Mouse (Mus musculus) large intestine, adult 2 months (tissue): Measurements from ENCODE around the gene Zfp428. TPM values are rescaled to one million over a fixed set of nuclear protein-coding genes. Genes with fewer than 3 reads are reported as not detected.
"Not testable (repeated sequence)": the region's sequence is repeated elsewhere in the genome, so short reads cannot be mapped to it uniquely, and the experiment has no call there.

ENCODE experiments used
- DNase-seq: peaks from one replicate; pipeline ENCODE4 v3.0.0-alpha.2; 2012; ENCODE audit warnings: low read depth, low spot score
- WGBS: fragments of 180-500 bp; shearing (Covaris S2); methylation state at CpG from one replicate; pipeline ENCODE4 v1.1.7; 2018; 5-methylcytosine and 5-hydroxymethylcytosine counted together
- polyA plus RNA-seq: library from polyadenylated mRNA; depleted of rRNA; stranded (reverse); fragments of >200 nt; gene quantifications from 2 replicates; pipeline ENCODE4 v1.2.3, GENCODE M21; 2012

The Zfp428 gene
- polyA plus RNA-seq, 1 experiment, result 7.4 TPM

DNA sequence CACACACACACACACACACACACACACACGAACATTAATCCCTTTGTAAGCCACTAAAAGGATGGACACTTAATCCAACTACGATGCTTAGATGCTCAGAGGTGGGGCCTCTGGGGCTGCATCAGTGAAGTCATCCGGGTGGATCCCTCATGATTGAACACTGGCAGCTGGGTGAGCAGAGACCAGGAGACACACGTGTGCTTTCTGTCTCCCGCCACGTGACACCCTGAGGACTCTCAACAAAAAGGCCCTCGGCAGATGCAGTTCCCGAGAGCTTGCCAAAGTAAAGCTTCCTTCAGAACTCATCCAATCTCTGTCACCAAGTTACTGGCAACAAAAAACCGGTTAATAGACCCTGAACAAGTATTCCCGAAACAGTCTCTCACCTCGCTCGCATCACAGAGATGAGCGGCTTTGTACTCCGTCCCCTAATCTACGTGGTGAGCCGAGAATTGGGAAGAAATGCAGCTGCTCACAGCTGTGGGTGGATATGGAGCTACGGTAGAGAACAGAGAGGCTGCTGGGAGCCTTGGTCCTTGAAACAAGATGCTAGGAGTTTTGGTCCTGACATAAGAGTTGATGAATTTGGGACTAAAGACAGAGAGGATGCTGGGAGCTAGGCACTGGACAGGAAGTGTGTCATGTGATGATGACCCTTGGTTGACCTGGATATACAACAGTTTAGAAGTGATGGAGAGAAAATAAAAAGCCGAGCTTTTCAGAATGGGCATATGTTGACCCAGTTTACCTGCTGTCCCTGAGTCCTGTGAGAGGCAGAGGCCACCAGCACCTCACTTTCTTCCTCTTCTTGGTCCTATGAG, 26.5 kb upstream of the Zfp428 start:
- no peak for DNase-seq
- 47% methylated on average over 18 of the region's 18 CpGs for WGBS

DNA sequence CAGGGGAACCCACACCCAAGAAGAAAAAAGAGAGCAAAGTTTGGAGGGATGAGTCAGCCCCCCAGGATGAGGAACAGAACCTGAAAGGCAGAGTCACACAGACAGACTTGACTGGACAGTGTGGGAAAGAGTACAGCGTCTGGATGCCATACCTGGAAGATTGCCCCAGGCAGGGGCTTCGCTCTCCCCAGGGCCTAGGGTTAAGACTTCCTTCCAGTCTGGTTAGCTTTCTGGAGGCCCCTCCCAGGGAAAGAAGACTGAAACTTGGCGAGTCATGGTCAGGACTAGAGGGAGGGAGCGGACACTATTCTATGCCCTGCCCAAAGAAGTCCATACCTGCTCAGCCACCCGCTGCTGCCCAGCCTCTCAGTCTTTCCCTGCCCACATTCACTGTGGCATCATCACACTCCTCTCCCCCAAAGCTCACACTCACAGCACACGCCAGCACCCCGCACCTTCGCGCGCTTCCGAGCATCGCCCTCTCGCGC, 25.8 kb upstream of the Zfp428 start:
- 13% methylated on average over 14 of the region's 14 CpGs for WGBS
- DNase-seq, result no peak

DNA sequence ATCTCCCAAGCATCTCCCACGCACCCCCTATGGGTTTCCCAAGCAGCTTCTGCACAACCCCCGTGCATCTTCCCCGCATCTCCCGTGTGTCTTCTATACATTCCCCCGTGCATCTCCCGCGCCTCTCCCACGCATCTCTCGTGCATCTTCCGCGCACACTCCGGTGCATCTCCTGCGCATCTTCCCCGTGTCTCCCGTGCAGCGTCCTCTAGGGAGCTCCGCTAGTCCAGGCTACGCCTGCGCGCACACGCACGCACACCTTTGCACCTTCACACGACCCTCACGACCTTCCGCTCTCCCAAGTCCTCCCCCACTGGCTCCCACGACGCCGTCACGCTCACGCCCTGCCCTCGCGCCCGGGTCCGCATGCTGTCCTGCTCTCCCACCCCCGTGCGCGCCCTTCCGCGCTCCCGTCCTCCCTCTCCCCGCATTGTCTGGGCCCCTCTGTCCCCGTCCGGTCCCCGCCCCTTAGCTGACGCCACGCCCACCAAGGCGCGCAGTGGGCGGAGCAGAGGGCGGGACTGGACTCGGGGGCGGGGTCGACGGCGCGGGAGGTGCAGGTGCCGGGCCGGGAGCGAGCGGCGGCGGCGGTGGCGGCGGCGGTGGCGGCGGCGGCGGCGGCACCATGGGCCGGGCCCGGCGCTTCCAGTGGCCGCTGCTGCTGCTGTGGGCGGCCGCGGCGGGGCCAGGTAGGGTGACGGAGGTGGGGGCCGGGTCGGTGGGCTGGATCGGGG, 25.2 kb upstream of the Zfp428 start, which contains the start of gene Cadm4:
Cadm4 (plus strand) TSS at position 550 of the 734 bp plus-strand sequence.
- 1% methylated on average over 71 of the region's 83 CpGs for WGBS
- no peak for DNase-seq

DNA sequence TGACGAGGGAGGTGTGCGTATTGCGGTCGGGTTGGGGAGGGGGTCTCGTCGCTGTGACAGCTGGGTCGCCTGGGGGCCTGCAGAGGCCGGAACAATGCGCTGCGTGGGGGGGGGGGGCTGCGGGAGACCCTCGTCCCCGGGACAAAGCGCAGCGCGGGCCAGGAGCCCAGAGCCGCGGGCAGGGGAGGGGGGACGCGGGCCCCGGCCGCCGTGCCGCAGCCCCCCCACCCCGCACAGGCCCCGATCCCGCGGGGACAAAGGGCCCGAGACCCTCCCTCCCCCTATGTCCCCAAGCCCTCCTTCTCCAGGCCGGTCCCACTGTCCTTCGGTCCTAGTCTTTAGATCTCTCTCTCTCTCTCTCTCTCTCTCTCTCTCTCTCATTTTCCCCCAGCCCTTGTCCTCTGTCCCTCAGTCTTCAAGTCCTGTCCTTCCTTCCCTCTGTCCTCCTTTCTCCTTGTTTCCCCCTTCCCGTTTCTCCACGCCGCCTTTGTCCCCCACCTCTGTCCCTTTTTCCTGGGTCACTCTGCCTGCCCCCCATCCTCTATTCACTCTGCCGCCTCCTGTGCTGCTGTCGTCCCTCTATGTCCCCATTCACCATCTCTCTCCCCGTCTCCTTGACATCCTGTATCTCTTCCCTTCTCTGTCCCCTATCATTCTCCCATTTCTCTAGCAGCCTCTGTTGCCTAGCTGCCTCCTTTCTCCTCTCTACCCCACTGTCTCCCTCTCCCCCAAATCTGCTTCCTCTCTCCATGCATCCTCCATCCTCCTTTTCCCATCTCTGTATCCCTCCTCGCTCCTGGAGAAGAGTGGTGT, 24.4 kb upstream of the Zfp428 start:
- WGBS, result 5% methylated on average over 24 of the region's 38 CpGs
- no peak for DNase-seq

GRCm38 (mm10) chr7:24483291-24483690, 23.5 kb upstream of the Zfp428 start:
- WGBS, result 41% methylated on average over 6 of the region's 6 CpGs
- DNase-seq, result not testable (repeated sequence)

GRCm38 (mm10) chr7:24485481-24485880, 21.3 kb upstream of the Zfp428 start:
- WGBS, result 79% methylated on average over 9 of the region's 9 CpGs
- DNase-seq, result no peak

GRCm38 (mm10) chr7:24486654-24487130, 20.1 kb upstream of the Zfp428 start:
- WGBS, result 53% methylated on average over 9 of the region's 9 CpGs

DNA sequence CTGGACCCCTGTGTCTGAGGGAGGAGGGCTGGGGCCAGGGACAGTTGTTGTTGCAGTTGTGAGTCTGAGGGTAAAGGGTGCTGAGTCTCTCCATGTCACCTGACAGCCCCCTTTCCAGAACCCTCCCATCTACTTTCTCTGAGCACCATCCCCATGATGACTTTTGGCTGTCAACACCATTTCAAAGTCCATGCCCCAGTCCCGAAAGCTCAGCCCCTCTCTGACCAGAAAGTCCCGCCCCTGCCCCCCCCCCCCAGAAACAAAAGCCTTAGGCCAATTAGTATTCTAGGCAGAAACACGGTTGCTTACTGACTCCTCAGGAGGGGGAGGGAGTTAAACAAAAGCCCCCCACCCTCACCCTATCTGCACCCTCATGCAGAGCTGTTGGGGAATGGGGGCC, 19.4 kb upstream of the Zfp428 start:
- 29% methylated on average over 3 of the region's 3 CpGs for WGBS
- DNase-seq, result no peak

More at GRCm38 (mm10) chr7:24486654-24487130, 20.1 kb upstream of the Zfp428 start:
- DNase-seq, result no peak

DNA sequence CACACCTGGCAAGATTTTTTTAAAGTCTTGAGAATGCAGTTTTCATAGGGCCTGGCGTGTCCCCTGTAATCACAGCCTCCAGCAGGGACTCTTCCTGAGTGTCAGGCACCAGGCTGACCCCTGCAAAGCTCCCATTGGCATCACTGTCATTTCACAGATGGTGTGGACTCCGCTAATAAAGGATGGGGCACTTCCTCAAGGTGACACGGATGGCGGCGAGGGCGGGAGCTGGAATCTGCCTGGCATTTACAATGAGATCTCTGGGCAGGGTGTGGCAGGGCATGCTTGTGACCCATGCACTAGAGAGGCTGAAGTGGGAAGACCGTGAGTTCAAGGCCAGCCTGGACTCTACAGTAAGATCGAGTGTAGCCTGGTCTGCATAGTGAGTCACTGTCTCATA, 18.5 kb upstream of the Zfp428 start:
- no peak for DNase-seq
- 60% methylated on average over 8 of the region's 8 CpGs for WGBS

DNA sequence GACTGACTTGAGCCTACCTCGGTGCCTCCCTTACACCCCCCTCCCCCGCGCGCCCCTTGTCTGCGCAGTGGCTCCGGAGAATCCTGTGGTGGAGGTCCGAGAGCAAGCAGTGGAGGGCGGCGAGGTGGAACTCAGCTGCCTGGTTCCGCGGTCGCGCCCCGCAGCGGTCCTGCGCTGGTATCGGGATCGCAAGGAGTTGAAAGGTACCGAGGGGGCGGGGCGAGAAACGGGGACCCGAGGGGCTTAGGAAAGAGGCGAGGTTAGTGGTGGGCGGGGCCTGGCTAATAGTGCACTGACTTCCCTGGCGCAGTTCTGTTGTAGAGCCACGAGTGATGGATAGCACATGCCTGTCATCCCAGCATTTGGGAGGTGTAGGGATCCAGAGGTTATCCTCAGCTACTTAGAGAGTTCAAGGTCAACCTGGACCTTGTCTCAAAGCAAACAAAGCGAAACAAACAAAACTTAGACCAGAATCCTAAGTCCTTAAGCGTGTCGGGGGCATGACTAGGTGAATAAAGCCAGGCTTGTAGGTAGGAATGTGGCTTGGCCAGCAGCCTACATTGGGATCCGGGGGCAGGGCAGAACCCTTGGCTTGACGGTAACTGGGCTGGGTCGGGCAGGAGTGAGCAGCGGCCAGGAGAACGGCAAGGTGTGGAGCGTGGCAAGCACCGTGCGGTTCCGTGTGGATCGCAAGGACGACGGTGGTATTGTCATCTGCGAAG, 6.8 kb upstream of the Zfp428 start:
- DNase-seq, result no peak
- 10% methylated on average over 42 of the region's 43 CpGs for WGBS

DNA sequence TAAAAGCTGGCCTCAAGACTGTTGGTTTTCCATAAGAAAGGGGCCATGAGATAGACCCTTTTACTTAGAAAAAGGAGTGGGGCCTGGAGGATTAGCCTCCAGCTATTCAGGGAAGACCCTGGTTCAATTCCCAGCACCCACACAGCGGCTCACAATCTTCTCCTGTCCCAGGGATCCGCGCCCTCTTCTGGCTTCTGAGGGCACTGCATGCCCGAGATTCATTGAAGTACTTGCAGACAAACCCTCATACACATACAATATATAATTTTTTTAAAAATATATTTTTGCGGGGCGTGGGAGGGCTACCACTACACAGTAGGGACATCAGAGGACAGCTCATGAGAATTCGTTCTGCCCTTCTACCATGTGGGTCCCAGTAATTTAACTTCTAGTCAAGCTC, 5.9 kb upstream of the Zfp428 start:
- 35% methylated on average over 7 of the region's 7 CpGs for WGBS
- no peak for DNase-seq

- 53% methylated on average over 21 of the region's 21 CpGs for WGBS
- no peak for DNase-seq
Measured at GRCm38 (mm10) chr7:24501492-24501891, 5.3 kb upstream of the Zfp428 start.

GRCm38 (mm10) chr7:24504004-24504403, 2.8 kb upstream of the Zfp428 start:
- no peak for DNase-seq
- WGBS, result 15% methylated on average over 10 of the region's 10 CpGs

GRCm38 (mm10) chr7:24504868-24505267, 1.9 kb upstream of the Zfp428 start:
- DNase-seq, result no peak
- 43% methylated on average over 4 of the region's 4 CpGs for WGBS

DNA sequence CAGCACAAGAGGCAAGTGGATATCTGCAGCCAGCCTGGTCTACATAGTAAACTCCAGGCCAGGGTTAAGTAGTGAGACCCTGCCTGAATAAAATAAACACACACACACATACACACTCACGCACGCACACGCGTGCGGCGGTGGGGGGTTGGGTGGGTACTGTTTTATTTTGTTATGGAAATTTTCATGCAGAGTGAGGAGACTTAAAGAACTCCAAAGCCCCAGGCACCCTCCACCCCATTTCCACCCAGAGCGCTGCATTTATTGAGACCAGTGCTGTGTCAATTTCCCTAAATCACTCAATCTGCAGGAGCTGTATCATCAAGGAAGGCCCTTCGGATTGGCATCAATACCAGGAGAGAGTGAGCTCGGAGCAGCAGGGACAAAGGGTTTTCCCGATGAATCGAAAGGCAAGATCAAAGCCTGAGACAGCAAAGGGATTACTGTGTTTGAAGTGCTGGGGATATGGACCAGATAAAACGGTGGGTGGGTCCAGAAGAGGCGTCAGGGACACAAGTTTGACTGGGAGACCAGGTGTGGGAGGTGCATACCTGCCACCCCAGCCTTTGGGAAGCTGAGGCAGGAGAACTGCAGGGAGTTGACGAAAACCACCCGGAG, 1.2 kb upstream of the Zfp428 start:
- no peak for DNase-seq
- 59% methylated on average over 15 of the region's 15 CpGs for WGBS

GRCm38 (mm10) chr7:24506065-24506459, 744 bp upstream of the Zfp428 start:
- 4% methylated on average over 3 of the region's 3 CpGs for WGBS
- no peak for DNase-seq

DNA sequence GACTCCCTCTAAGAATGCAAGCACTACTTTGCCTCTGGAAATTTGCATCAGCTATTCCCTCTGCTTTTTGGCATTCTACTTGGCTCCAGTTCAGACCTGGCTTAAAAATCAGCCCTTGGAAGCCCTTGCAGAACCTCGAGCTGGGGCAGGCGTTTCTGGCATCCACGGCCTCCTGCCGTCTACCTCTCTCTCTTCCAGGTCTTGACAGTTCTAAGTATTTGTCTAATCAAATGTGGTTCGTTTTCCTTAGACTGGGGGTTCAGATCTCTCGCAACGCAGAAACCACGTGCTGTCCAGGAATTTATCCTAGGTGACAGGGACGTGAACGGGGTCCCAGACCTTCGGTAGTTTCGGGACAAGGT, 349 bp upstream of the Zfp428 start:
- WGBS, result 2% methylated on average over 12 of the region's 12 CpGs
- DNase-seq, result no peak

DNA sequence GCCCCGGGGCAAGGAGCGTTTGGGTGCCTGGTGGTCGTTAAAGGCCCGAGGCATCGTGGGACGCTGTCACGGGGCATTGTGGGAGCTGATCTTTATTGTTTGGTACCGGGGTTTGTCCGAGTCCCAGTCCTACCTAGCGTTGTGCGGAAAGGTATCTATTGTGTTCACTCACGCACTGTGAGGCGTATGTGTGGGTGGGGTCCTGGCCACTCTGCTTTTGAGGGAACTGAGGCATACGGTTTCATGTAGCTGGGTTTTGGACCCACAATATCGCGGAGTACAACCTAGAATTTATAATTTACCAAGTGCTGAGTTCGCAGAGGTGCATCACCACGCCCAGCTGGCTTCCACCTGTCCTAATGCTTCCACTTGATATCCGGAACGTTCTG, 914 bp downstream of the Zfp428 start:
- DNase-seq, result no peak
- WGBS, result under 1% methylated on average over 20 of the region's 20 CpGs

GRCm38 (mm10) chr7:24512355-24512754, 5.5 kb downstream of the Zfp428 start, which contains the start of gene AC161166.1:
TSS of gene AC161166.1 (minus strand) at chr7:24512455.
- DNase-seq, result no peak
- WGBS, result 92% methylated on average over 7 of the region's 7 CpGs
